Mouse (Mus musculus) ovary, postnatal 10 days (tissue): ENCODE data around the gene Plxnc1.
A peak's percentile ranks its signal among the peaks of the same experiment; 100 is the strongest.

Source experiments
- DNase-seq: peaks from one replicate; pipeline ENCODE4 v3.0.0; 2022; ENCODE audit warnings: low spot score

Plxnc1 gene

DNA sequence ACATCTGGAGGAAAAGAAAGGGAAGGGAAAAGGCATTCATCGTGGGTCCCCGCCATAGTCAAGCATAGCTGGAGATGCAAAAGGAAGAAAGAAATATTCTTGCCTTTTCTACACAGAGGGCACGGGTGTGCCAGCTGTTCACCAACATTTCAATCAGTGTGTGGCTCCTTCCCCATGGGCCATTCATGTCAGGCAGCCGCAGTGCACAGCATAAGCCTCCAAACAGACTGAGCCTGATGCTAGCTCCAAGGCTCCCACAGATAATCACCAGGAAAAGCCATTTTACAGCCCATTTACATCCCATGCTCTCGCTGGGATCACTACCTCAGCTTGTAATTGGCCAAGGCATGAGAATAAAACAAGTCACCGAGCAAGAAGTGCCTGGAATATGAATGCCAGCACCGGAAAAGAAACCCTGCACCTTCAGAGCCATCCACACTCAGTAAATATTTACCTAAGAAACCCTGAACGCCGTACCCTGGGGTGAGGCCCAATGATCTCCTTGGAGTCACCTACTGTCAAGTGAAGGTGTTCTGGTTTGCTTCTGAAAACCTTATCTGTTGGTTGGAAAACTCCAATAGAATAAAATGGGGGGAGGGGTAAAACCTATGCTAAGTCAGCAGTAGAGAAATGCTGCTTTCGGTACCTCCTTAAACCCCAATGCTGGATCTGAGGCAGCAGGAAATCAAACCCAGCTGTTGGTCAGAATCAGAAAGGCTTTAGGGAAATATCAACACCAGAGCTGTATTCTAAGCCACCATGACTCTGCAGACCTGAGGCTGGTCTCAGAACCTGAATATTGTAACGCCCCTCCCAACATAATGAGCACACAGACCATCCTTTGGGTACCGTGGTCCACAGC is 77.4 kb downstream of the Plxnc1 start:
- no peak for DNase-seq

- DNase-seq, result no peak
These were observed 79.4 kb downstream of the Plxnc1 start for GRCm38 (mm10) chr10:94865206-94865605.

DNA sequence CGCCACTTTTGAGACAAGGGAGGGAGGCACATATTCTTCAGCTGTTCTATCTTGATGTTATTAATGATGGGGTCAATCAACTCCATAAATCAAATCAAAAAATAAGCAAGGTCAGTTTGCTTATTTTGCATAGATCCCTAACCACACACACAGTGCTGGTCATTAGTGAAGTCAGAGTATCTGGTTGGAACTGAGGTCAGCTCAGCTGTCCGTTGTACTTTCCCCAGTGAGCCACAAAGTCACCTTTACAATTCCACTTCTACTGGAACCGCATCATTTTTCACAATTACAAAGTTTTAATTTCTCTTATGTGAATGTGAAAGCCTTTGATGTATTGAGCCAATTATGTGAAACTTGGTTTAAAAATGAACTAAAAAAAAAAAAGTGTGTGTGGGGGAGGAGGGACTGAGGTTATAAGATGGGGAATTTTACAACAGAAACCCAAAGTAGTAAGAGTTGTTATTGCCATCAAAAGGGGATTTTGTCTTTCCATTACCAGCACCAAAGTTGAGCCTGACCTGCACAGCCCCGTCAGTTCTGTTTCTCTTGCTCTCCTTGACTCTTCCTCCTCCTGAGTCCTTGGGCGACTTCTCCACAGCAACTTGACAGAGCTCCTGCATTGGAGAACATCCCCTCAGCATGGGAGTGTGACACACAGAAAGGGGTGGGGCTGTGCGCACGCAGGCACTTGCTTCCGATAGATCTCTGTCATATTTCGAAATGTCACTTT is 80.3 kb downstream of the Plxnc1 start:
- DNase-seq, result no peak

DNA sequence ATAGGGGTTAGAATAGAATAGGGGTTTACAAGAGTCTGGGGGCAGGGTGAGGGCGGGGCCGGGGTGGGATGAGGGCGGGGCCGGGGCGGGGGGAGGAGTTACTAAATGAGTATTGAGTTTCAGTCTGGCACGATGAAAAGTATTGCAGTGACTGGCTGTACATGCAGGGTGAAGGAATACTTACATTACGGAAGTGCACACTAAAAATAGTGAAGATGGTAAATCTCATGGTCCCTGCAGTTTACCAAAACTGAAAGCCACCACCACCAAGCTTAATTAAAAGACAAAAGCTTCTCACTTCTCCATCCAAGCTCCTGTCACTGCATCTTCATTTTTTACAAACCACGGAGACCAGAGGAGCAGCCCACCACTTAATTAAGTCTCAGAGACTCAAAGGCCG is 81.4 kb downstream of the Plxnc1 start:
- DNase-seq, result no peak

GRCm38 (mm10) chr10:94860870-94861269 is 83.8 kb downstream of the Plxnc1 start:
- DNase-seq, result no peak

GRCm38 (mm10) chr10:94858277-94859033 is 86.2 kb downstream of the Plxnc1 start:
- DNase-seq, result no peak

- DNase-seq, result no peak
These were observed 94.1 kb downstream of the Plxnc1 start for GRCm38 (mm10) chr10:94850565-94850964.

- no peak for DNase-seq
These were observed 94.7 kb downstream of the Plxnc1 start for GRCm38 (mm10) chr10:94849930-94850329.

- no peak for DNase-seq
These were observed 95.3 kb downstream of the Plxnc1 start for GRCm38 (mm10) chr10:94849360-94849759.

DNA sequence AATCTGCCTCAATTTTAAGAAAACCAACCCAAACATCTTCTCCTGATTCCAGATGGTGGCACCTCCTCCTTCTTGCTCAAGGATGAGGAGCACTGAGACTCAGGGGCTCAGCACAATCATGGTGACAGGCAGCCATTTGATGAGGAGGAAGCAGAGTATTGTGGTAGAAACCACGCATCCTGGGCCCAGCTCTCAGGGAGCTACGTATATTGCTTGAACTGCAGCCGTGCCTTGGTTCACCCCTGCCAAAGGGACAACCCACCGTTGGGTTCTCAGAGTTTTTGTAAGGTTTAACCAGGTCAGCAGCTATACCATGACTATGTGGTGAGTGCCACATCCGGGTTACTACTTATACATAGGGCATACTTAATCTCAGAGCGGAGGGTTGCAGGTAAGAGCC is 96.3 kb downstream of the Plxnc1 start:
- DNase-seq, result no peak

DNA sequence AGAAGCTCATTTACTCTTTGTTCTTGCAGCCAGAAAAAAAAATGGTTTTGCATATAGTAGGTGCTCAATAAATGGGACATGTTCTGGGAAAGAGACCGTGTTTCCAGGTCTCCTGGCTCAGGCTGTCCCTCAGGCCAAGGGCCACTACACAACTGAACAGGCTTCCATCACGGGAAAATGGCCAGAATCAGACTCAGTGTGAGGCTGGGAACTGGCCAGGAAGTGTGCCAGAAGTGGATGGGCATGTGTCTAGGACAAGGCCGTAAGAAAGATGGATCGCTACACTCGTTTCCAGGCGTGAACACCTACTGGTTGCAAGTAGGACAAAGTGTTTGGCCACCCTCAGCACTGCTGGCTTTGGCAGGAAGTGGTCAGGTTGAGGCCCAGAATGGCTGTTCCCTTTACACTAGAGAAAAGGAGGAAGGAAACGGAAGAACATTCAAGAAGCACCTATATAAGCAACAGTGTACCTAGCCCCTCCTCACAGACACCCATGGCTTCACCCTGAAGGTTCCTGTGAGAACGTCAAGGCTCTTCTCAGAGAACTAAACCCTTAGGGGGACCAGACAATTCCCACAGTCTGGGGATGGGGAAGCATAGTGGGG is 98.0 kb downstream of the Plxnc1 start:
- no peak for DNase-seq

GRCm38 (mm10) chr10:94844692-94845091 is 99.9 kb downstream of the Plxnc1 start:
- DNase-seq, result no peak

- DNase-seq, result no peak
These were observed 108.8 kb downstream of the Plxnc1 start for GRCm38 (mm10) chr10:94835874-94836273.

GRCm38 (mm10) chr10:94829407-94829806 is 115.2 kb downstream of the Plxnc1 start:
- DNase-seq, result peak; percentile 81

- no peak for DNase-seq
These were observed 115.9 kb downstream of the Plxnc1 start for GRCm38 (mm10) chr10:94828734-94829230.

DNA sequence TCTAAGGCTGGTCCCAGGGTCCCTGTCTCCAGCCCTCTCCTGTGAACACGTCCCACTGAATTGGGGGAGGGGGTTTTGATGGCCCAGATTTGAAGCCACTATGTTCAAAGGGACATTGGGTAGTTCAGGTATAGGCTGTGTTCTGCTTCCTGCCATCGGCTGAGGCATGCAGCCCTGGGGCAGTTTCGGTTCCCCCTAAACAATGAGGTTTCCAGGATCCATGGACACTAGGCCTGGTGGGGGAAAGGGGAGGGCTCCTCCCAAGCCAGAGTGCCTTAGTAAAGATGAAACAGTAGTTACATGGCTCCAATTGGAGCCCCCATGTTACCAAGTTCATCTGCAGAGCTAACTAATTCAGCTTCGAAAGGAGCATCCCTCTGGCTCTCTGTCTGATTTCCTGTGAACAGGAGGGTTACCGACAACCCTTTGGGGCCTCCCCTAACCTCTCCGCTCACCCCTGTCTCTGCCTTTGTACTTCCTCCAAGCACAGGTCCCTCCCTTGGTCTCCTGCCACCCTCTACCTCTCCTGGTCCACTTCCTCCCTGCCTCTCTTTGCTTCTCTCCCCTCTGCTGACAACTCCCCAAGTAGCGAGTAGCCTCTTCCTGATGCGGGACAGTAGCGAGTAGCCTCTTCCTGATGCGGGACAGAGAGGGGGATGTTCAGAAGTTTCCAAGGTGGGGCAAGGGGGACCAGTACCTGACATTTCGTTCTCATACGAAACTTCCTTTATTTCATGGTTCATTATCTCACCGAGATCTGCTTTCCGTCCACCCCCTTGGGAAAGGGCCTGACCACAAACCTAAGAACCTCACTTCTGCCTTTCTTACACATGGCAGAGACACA is 116.5 kb downstream of the Plxnc1 start:
- DNase-seq, result no peak

DNA sequence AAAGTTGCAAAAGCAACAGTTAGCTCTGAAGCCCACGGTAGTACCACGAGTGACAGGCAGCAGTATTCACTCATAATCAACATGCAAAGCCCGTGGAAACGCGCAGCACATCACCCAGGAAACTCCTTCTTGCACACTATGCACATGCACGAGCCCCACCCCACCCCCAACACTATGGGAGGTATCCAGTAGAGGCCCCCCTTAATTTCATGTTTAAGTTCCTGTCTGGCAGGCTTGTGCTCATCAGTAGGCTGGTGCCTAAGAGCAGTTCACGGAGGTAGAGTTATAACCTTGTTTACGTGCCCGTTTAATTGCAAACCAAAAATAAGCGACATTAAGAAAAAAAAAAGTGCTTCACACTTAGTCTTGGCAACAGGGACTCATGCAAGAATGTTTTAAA is 117.3 kb downstream of the Plxnc1 start:
- DNase-seq, result no peak

DNA sequence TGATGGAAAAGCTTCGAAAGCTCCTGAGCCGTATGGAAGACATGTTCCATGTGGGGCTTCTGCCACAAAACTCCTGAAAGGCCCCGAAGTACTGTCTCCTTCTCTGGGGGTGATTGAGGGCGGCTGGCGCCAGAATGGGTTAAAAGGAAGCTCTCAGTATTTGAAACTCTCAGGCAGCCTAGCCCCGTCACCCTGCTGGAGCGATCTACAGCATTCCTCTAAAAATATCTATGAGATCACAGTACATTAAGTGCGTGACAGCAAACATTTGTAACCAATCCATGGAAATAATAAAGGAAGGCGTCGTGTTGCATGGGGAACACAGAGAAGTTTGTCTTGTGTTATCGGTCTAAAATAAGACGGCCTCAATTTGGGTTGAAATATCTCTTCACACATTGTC is 118.2 kb downstream of the Plxnc1 start:
- no peak for DNase-seq

- no peak for DNase-seq
These were observed 118.7 kb downstream of the Plxnc1 start for GRCm38 (mm10) chr10:94825951-94826350.

GRCm38 (mm10) chr10:94823971-94824760 is 120.5 kb downstream of the Plxnc1 start:
- no peak for DNase-seq
